Mouse (Mus musculus): ENCODE data around the gene Cxcl16. TPM values are rescaled to one million over a fixed set of nuclear protein-coding genes. Genes with fewer than 3 reads are reported as not detected.

The Cxcl16 gene
- 1.6 and 1.7 TPM in 2 replicates for polyA plus RNA-seq (2016; fragmentation: Nextera tagmentation; extraction: Ambion mirVana)

- Histone ChIP-seq H3K27ac (replicated peaks) (no peak within 1 kb of the TSS), H3K9me3 (no peaks in the 10 kb centered on the region), H3K27me3 (peaks cover 51% of the 10 kb centered on the region), H3K9ac (replicated peaks) (peak within 1 kb of the TSS; percentile 52), H3K4me3 (peak within 1 kb of the TSS; percentile 43), H3K36me3 (no peaks in the 10 kb centered on the region), H3K4me2 (replicated peaks) (peak within 1 kb of the TSS; percentile 70), H3K4me1 (peaks cover 10% of the 10 kb centered on the region)
- ATAC-seq (ENCODE audit: low FRiP score, low read depth), result no peak
- 6% methylated on average over 30 of the region's 30 CpGs for WGBS
These were observed at the start of gene Cxcl16 for GRCm38 (mm10) chr11:70459601-70460101. Cxcl16 (minus strand) TSS chr11:70459984.

- no peak overlapping the region for H3K27ac ChIP-seq (replicated peaks)
- no peaks in the 10 kb centered on the region for H3K36me3 ChIP-seq
- H3K4me3 ChIP-seq, result no peak overlapping the region
- H3K9ac ChIP-seq (replicated peaks), result no peak overlapping the region
- H3K27me3 ChIP-seq, result peaks cover 29% of the 10 kb centered on the region
- no peak for ATAC-seq (ENCODE audit: low FRiP score, low read depth)
- WGBS, result 73% methylated on average over 7 of the region's 7 CpGs
- no peaks in the 10 kb centered on the region for H3K9me3 ChIP-seq
- no peak overlapping the region for H3K4me2 ChIP-seq (replicated peaks)
- peaks cover 6% of the 10 kb centered on the region for H3K4me1 ChIP-seq
These were observed 47.3 kb upstream of the Cxcl16 start for GRCm38 (mm10) chr11:70506962-70507515.

GRCm38 (mm10) chr11:70506385-70506784, 46.6 kb upstream of the Cxcl16 start:
- Histone ChIP-seq H3K4me3 (no peak overlapping the region), H3K27me3 (peaks cover 29% of the 10 kb centered on the region), H3K4me2 (replicated peaks) (no peak overlapping the region), H3K36me3 (no peaks in the 10 kb centered on the region), H3K9ac (replicated peaks) (no peak overlapping the region), H3K4me1 (peaks cover 6% of the 10 kb centered on the region), H3K9me3 (no peaks in the 10 kb centered on the region), H3K27ac (replicated peaks) (no peak overlapping the region)
- no peak for ATAC-seq (ENCODE audit: low FRiP score, low read depth)
- 36% methylated on average over 4 of the region's 4 CpGs for WGBS

- 77% methylated on average over 9 of the region's 9 CpGs for WGBS
These were observed 45.2 kb upstream of the Cxcl16 start, which contains the start of gene Tm4sf5 for GRCm38 (mm10) chr11:70504970-70505369. Tm4sf5 (plus strand) TSS chr11:70505244.

GRCm38 (mm10) chr11:70502018-70502417, 42.2 kb upstream of the Cxcl16 start:
- 71% methylated on average over 3 of the region's 3 CpGs for WGBS
- Histone ChIP-seq H3K4me2 (replicated peaks) (no peak overlapping the region), H3K4me3 (no peak overlapping the region), H3K36me3 (no peaks in the 10 kb centered on the region), H3K9ac (replicated peaks) (no peak overlapping the region), H3K9me3 (no peaks in the 10 kb centered on the region), H3K27me3 (peaks cover 8% of the 10 kb centered on the region; the same call in 1 of the 2 replicates), H3K27ac (replicated peaks) (no peak overlapping the region), H3K4me1 (no peaks in the 10 kb centered on the region)
- no peak for ATAC-seq (ENCODE audit: low FRiP score, low read depth)

More at GRCm38 (mm10) chr11:70504970-70505369, 45.2 kb upstream of the Cxcl16 start, which contains the start of gene Tm4sf5:
- no peak for ATAC-seq (ENCODE audit: low FRiP score, low read depth)
- H3K27ac ChIP-seq (replicated peaks), result no peak within 1 kb of the TSS
- H3K9me3 ChIP-seq, result no peaks in the 10 kb centered on the region
- peaks cover 20% of the 10 kb centered on the region for H3K27me3 ChIP-seq
- H3K4me3 ChIP-seq, result no peak within 1 kb of the TSS
- no peak within 1 kb of the TSS for H3K4me2 ChIP-seq (replicated peaks)
- peaks cover 5% of the 10 kb centered on the region for H3K4me1 ChIP-seq
- no peaks in the 10 kb centered on the region for H3K36me3 ChIP-seq
- H3K9ac ChIP-seq (replicated peaks), result no peak within 1 kb of the TSS

GRCm38 (mm10) chr11:70500476-70500812, 40.7 kb upstream of the Cxcl16 start:
- Histone ChIP-seq H3K4me2 (replicated peaks) (no peak overlapping the region), H3K9ac (replicated peaks) (no peak overlapping the region), H3K4me1 (no peaks in the 10 kb centered on the region), H3K27ac (replicated peaks) (no peak overlapping the region), H3K9me3 (no peaks in the 10 kb centered on the region), H3K4me3 (no peak overlapping the region), H3K36me3 (no peaks in the 10 kb centered on the region), H3K27me3 (0 out of 2 replicates have a peak, but pooled peaks cover 5% of the 10 kb centered on the region)
- no peak for ATAC-seq (ENCODE audit: low FRiP score, low read depth)
- 95% methylated on average over 1 of the region's 1 CpGs for WGBS

GRCm38 (mm10) chr11:70499566-70500475, 40.0 kb upstream of the Cxcl16 start:
- no peak overlapping the region for H3K27ac ChIP-seq (replicated peaks)
- WGBS, result 70% methylated on average over 14 of the region's 14 CpGs
- H3K9ac ChIP-seq (replicated peaks), result no peak overlapping the region
- H3K4me3 ChIP-seq, result no peak overlapping the region
- ATAC-seq (ENCODE audit: low FRiP score, low read depth), result no peak
- H3K36me3 ChIP-seq, result no peaks in the 10 kb centered on the region
- no peak overlapping the region for H3K4me2 ChIP-seq (replicated peaks)
- H3K9me3 ChIP-seq, result no peaks in the 10 kb centered on the region
- H3K4me1 ChIP-seq, result no peaks in the 10 kb centered on the region
- no peaks in the 10 kb centered on the region for H3K27me3 ChIP-seq

GRCm38 (mm10) chr11:70489684-70490083, 29.9 kb upstream of the Cxcl16 start:
- no peak overlapping the region for H3K9ac ChIP-seq (replicated peaks)
- WGBS, result 90% methylated on average over 6 of the region's 6 CpGs
- H3K9me3 ChIP-seq, result 0 out of 2 replicates have a peak, but pooled peaks cover 3% of the 10 kb centered on the region
- H3K36me3 ChIP-seq, result no peaks in the 10 kb centered on the region
- H3K4me3 ChIP-seq, result no peak overlapping the region
- H3K4me1 ChIP-seq, result no peaks in the 10 kb centered on the region
- no peak overlapping the region for H3K4me2 ChIP-seq (replicated peaks)
- ATAC-seq (ENCODE audit: low FRiP score, low read depth), result no peak
- H3K27ac ChIP-seq (replicated peaks), result no peak overlapping the region
- no peaks in the 10 kb centered on the region; the same call in 1 of the 2 replicates for H3K27me3 ChIP-seq

GRCm38 (mm10) chr11:70489138-70489537, 29.4 kb upstream of the Cxcl16 start:
- H3K4me2 ChIP-seq (replicated peaks), result no peak overlapping the region
- no peak overlapping the region for H3K27ac ChIP-seq (replicated peaks)
- ATAC-seq (ENCODE audit: low FRiP score, low read depth), result no peak
- no peak overlapping the region for H3K9ac ChIP-seq (replicated peaks)
- no peaks in the 10 kb centered on the region for H3K36me3 ChIP-seq
- H3K27me3 ChIP-seq, result no peaks in the 10 kb centered on the region; the same call in 1 of the 2 replicates
- WGBS, result 76% methylated on average over 3 of the region's 3 CpGs
- H3K9me3 ChIP-seq, result 0 out of 2 replicates have a peak, but pooled peaks cover 3% of the 10 kb centered on the region
- no peak overlapping the region for H3K4me3 ChIP-seq
- H3K4me1 ChIP-seq, result no peaks in the 10 kb centered on the region

- Histone ChIP-seq H3K4me1 (no peaks in the 10 kb centered on the region), H3K4me3 (no peak overlapping the region), H3K9me3 (0 out of 2 replicates have a peak, but pooled peaks cover 3% of the 10 kb centered on the region), H3K36me3 (no peaks in the 10 kb centered on the region), H3K27me3 (no peaks in the 10 kb centered on the region; the same call in 1 of the 2 replicates), H3K4me2 (replicated peaks) (no peak overlapping the region), H3K9ac (replicated peaks) (no peak overlapping the region), H3K27ac (replicated peaks) (no peak overlapping the region)
- ATAC-seq (ENCODE audit: low FRiP score, low read depth), result no peak
- 56% methylated on average over 4 of the region's 4 CpGs for WGBS
These were observed 28.0 kb upstream of the Cxcl16 start for GRCm38 (mm10) chr11:70487816-70488215.

- H3K4me3 ChIP-seq, result no peak overlapping the region
- H3K36me3 ChIP-seq, result no peaks in the 10 kb centered on the region
- no peaks in the 10 kb centered on the region for H3K4me1 ChIP-seq
- H3K27ac ChIP-seq (replicated peaks), result no peak overlapping the region
- no peak for ATAC-seq (ENCODE audit: low FRiP score, low read depth)
- H3K27me3 ChIP-seq, result no peaks in the 10 kb centered on the region; the same call in 1 of the 2 replicates
- 60% methylated on average over 2 of the region's 2 CpGs for WGBS
- no peak overlapping the region for H3K4me2 ChIP-seq (replicated peaks)
- H3K9me3 ChIP-seq, result no peaks in the 10 kb centered on the region
- no peak overlapping the region for H3K9ac ChIP-seq (replicated peaks)
These were observed 25.7 kb upstream of the Cxcl16 start for GRCm38 (mm10) chr11:70485498-70485897.
